Mouse (Mus musculus): ENCODE measurements around the gene Col24a1. TPM values are rescaled to one million over a fixed set of nuclear protein-coding genes. Genes with fewer than 3 reads are reported as not detected.

Col24a1 gene
- polyA plus RNA-seq, 1 experiment: 0.40 TPM

- H3K36me3 ChIP-seq (ENCODE audit: control insufficient read depth, insufficient read depth): peaks cover 7% of the 10 kb centered on the region
- peak overlapping the region; percentile 80 for H3K4me2 ChIP-seq (ENCODE audit: low read depth)
- no peaks in the 10 kb centered on the region for H3K27me3 ChIP-seq (ENCODE audit: control insufficient read depth, insufficient read depth, insufficient read length)
- TF ChIP-seq MYOG (IDR thresholded peaks at IDR 0.05; ENCODE audit: control insufficient read depth in 1 of 3, insufficient read depth in 1 of 3, insufficient read length in 2 of 3, low read depth in 2 of 3): no peak
- no peak for TF ChIP-seq POLR2AphosphoS2 (IDR thresholded peaks at IDR 0.05; ENCODE audit: insufficient read length, low read depth)
- TF ChIP-seq TCF12 (IDR thresholded peaks at IDR 0.05; ENCODE audit: insufficient read depth, poor library complexity, severe bottlenecking): no peak
- no peak for TF ChIP-seq MAX (IDR thresholded peaks at IDR 0.05; ENCODE audit: low read depth)
- TF ChIP-seq POLR2A (IDR thresholded peaks at IDR 0.05; ENCODE audit: insufficient read length, low read depth): no peak
- TF ChIP-seq REST (IDR thresholded peaks at IDR 0.05; ENCODE audit: insufficient read depth, insufficient read length): no peak
- TF ChIP-seq USF1 (IDR thresholded peaks at IDR 0.05; ENCODE audit: low read depth): no peak
- no peak for TF ChIP-seq CEBPB (IDR thresholded peaks at IDR 0.05; ENCODE audit: insufficient read depth, poor library complexity, severe bottlenecking)
- no peak for TF ChIP-seq MYOD1 (IDR thresholded peaks at IDR 0.05; ENCODE audit: control insufficient read depth in 1 of 3, insufficient read length in 2 of 3, low read depth in 2 of 3)
- no peak for TF ChIP-seq TCF3 (IDR thresholded peaks at IDR 0.05; ENCODE audit: insufficient read length, low read depth)
- no peak for TF ChIP-seq E2F4 (IDR thresholded peaks at IDR 0.05; ENCODE audit: insufficient read depth)
- no peak for TF ChIP-seq SRF (IDR thresholded peaks at IDR 0.05; ENCODE audit: control insufficient read depth, insufficient read length, low read depth)
- H3ac ChIP-seq (ENCODE audit: control insufficient read depth, insufficient read length): no peak overlapping the region
- H3K4me3 ChIP-seq: peak overlapping the region; percentile 88
- peaks cover 29% of the 10 kb centered on the region for H3K79me2 ChIP-seq (ENCODE audit: control insufficient read depth, insufficient read depth)
Measured at GRCm38 (mm10) chr3:145575340-145575739, 283.1 kb downstream of the Col24a1 start.

GRCm38 (mm10) chr3:145575743-145576481 is 283.6 kb downstream of the Col24a1 start, which contains the start of gene Znhit6:
Znhit6 (plus strand) TSS chr3:145576205.
- TF ChIP-seq USF1 (IDR thresholded peaks at IDR 0.05; ENCODE audit: low read depth) (no peak), SRF (IDR thresholded peaks at IDR 0.05; ENCODE audit: control insufficient read depth, insufficient read length, low read depth) (no peak), CEBPB (IDR thresholded peaks at IDR 0.05; ENCODE audit: insufficient read depth, poor library complexity, severe bottlenecking) (no peak), POLR2AphosphoS2 (IDR thresholded peaks at IDR 0.05; ENCODE audit: insufficient read length, low read depth) (peak; percentile 94), POLR2A (IDR thresholded peaks at IDR 0.05; ENCODE audit: insufficient read length, low read depth) (peak; percentile 98), E2F4 (IDR thresholded peaks at IDR 0.05; ENCODE audit: insufficient read depth) (no peak), REST (IDR thresholded peaks at IDR 0.05; ENCODE audit: insufficient read depth, insufficient read length) (no peak), MAX (IDR thresholded peaks at IDR 0.05; ENCODE audit: low read depth) (no peak), TCF3 (IDR thresholded peaks at IDR 0.05; ENCODE audit: insufficient read length, low read depth) (no peak), TCF12 (IDR thresholded peaks at IDR 0.05; ENCODE audit: insufficient read depth, poor library complexity, severe bottlenecking) (no peak), MYOD1 (IDR thresholded peaks at IDR 0.05; ENCODE audit: control insufficient read depth in 1 of 3, insufficient read length in 2 of 3, low read depth in 2 of 3) (peak in 2 of 3 experiments; percentile 81 to 82), MYOG (IDR thresholded peaks at IDR 0.05; ENCODE audit: control insufficient read depth in 1 of 3, insufficient read depth in 1 of 3, insufficient read length in 2 of 3, low read depth in 2 of 3) (peak in 2 of 3 experiments; percentile 83 to 88)
- H3ac ChIP-seq (ENCODE audit: control insufficient read depth, insufficient read length): peak within 1 kb of the TSS; percentile 5
- peak within 1 kb of the TSS; percentile 80 for H3K4me2 ChIP-seq (ENCODE audit: low read depth)
- no peaks in the 10 kb centered on the region for H3K27me3 ChIP-seq (ENCODE audit: control insufficient read depth, insufficient read depth, insufficient read length)
- H3K79me2 ChIP-seq (ENCODE audit: control insufficient read depth, insufficient read depth): peaks cover 34% of the 10 kb centered on the region
- peaks cover 9% of the 10 kb centered on the region for H3K36me3 ChIP-seq (ENCODE audit: control insufficient read depth, insufficient read depth)
- H3K4me3 ChIP-seq: peak within 1 kb of the TSS; percentile 88

GRCm38 (mm10) chr3:145576482-145576822 is 284.2 kb downstream of the Col24a1 start:
- no peaks in the 10 kb centered on the region for H3K27me3 ChIP-seq (ENCODE audit: control insufficient read depth, insufficient read depth, insufficient read length)
- peaks cover 13% of the 10 kb centered on the region for H3K36me3 ChIP-seq (ENCODE audit: control insufficient read depth, insufficient read depth)
- H3K79me2 ChIP-seq (ENCODE audit: control insufficient read depth, insufficient read depth): peaks cover 39% of the 10 kb centered on the region
- H3ac ChIP-seq (ENCODE audit: control insufficient read depth, insufficient read length): peak overlapping the region; percentile 5
- peak overlapping the region; percentile 77 for H3K4me2 ChIP-seq (ENCODE audit: low read depth)
- TF ChIP-seq MYOD1 (IDR thresholded peaks at IDR 0.05; ENCODE audit: control insufficient read depth in 1 of 3, insufficient read length in 2 of 3, low read depth in 2 of 3) (no peak), POLR2AphosphoS2 (IDR thresholded peaks at IDR 0.05; ENCODE audit: insufficient read length, low read depth) (no peak), MYOG (IDR thresholded peaks at IDR 0.05; ENCODE audit: control insufficient read depth in 1 of 3, insufficient read depth in 1 of 3, insufficient read length in 2 of 3, low read depth in 2 of 3) (no peak), REST (IDR thresholded peaks at IDR 0.05; ENCODE audit: insufficient read depth, insufficient read length) (no peak), SRF (IDR thresholded peaks at IDR 0.05; ENCODE audit: control insufficient read depth, insufficient read length, low read depth) (no peak), MAX (IDR thresholded peaks at IDR 0.05; ENCODE audit: low read depth) (no peak), TCF3 (IDR thresholded peaks at IDR 0.05; ENCODE audit: insufficient read length, low read depth) (no peak), POLR2A (IDR thresholded peaks at IDR 0.05; ENCODE audit: insufficient read length, low read depth) (no peak), USF1 (IDR thresholded peaks at IDR 0.05; ENCODE audit: low read depth) (no peak), TCF12 (IDR thresholded peaks at IDR 0.05; ENCODE audit: insufficient read depth, poor library complexity, severe bottlenecking) (no peak), CEBPB (IDR thresholded peaks at IDR 0.05; ENCODE audit: insufficient read depth, poor library complexity, severe bottlenecking) (no peak), E2F4 (IDR thresholded peaks at IDR 0.05; ENCODE audit: insufficient read depth) (no peak)
- H3K4me3 ChIP-seq: peak overlapping the region; percentile 88

- Histone ChIP-seq H3ac (ENCODE audit: control insufficient read depth, insufficient read length) (peak overlapping the region; percentile 5), H3K79me2 (ENCODE audit: control insufficient read depth, insufficient read depth) (peaks cover 39% of the 10 kb centered on the region), H3K27me3 (ENCODE audit: control insufficient read depth, insufficient read depth, insufficient read length) (no peaks in the 10 kb centered on the region), H3K4me2 (ENCODE audit: low read depth) (peak overlapping the region; percentile 77), H3K4me3 (peak overlapping the region; percentile 88), H3K36me3 (ENCODE audit: control insufficient read depth, insufficient read depth) (peaks cover 13% of the 10 kb centered on the region)
- TF ChIP-seq CEBPB (IDR thresholded peaks at IDR 0.05; ENCODE audit: insufficient read depth, poor library complexity, severe bottlenecking) (no peak), MAX (IDR thresholded peaks at IDR 0.05; ENCODE audit: low read depth) (no peak)
Measured at GRCm38 (mm10) chr3:145576876-145577275, 284.6 kb downstream of the Col24a1 start.
